Mouse (Mus musculus) kidney, postnatal 36 days (tissue): ENCODE results near the gene Rap1a.

Experiments
- DNase-seq, 2 experiments: peaks; one replicate each; pipeline ENCODE4 v3.0.0; 2021 to 2022; ENCODE audit warnings: mixed read lengths in 2 of 2

Gene Rap1a

DNA sequence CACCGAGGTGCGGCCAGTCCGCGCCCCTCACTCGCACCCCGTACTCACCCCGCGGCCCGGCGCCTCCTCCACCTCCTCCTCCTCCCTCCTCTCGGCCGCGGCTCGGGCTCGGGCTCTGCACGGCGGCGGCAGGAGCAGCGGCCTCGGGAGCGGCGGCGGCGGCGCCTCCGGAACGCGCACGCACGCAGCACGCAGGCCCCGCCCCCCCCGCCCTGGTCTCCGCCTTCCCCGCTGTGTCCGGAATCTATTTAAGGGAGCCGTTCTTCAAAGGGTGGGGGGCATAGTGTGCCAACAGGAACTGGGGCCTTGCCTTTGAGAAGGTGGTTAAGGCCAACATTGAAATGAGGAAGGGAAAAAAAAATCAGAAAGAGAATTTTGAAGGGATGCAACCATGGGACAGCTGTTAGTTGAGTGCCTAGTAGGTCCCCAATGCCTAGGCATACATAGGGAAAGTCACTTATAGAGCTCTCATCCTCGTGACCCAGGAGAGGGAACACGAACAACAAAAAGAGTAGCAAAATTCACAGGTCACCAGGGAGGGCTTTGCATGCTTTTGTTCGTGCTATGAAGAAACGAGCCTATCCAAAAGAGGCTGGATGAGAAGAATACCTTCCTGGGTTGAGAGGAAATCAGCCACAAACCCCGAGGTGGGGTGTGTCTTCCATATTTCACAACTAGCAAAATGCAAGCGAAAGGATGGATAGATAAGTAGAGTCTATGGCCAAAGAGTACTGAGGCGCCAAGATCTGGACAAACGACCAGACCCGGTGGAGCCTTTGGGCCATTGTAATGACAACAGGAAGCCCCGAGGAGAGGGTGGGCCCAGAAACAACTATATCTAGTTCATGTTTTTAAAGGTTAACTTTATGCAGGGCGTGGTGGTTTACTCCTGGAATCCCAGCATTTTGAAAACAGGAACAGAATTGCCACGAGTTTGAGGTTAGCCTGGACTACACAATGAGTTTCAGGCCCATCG, at the start of gene Rap1a:
Gene Rap1a (minus strand): TSS at position 146 of the 976 bp plus-strand sequence.
- DNase-seq = peak; percentile 68 to 85

DNA sequence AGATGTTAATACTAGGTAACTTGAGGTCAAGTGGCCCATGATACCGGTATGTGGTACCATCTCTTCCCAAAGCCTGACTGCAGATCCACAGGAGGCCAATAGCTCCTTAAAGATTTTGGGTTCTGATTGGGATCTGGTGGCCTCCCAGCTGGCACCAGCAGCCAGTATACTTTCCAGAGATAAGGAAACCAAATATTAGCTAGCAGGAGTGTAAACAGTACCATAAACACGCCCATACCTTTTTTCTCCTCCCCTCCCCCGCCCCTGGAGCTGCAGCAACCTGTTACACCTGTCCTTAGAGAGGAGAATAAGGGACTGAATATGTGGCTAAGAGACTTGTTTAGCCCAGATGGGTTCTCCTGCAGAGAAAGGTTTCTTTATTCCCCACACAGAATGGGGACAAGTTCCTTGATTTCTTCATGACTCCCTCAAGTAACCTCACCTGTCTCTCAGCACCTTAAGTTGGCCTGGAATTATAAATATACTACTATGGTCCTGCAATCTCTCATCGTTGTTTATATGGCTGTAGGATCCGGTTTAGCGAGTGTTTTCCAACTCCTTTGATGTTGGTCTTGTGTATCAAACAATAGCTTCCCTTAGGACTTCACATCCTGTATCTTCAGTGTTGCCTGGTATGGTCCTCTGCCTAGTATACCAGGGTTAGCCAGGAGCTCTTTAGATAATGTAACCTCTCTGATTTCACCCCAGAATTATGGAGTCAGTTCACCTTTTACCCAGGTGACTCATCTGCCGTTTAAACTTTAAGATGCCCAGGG, 45.3 kb upstream of the Rap1a start:
- no peak for DNase-seq

- DNase-seq = no peak
Measured at GRCm38 (mm10) chr3:105839836-105840235, 38.7 kb upstream of the Rap1a start.

GRCm38 (mm10) chr3:105838655-105839054, 37.5 kb upstream of the Rap1a start:
- DNase-seq = no peak

- DNase-seq = no peak
Measured at GRCm38 (mm10) chr3:105836883-105837282, 35.7 kb upstream of the Rap1a start.

DNA sequence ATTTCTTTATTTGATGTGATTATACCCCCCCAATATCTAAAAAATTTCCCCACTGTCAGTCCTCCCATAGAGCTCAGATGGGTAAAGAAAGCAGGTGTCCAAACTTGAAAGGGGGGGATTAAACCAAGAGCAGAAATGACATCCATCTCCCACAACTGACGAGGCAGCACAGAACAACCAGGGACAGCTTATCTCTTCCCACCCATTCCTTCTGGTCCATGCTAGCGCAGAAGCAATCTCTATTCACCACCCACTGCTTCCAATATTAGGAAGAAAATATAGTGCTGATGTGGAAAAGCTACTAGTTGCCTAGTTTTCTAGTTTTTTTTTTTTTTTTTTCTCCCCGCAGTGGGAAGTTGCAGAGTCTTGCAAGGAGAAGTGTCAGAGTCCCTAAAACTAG, 34.7 kb upstream of the Rap1a start:
- DNase-seq = no peak

DNA sequence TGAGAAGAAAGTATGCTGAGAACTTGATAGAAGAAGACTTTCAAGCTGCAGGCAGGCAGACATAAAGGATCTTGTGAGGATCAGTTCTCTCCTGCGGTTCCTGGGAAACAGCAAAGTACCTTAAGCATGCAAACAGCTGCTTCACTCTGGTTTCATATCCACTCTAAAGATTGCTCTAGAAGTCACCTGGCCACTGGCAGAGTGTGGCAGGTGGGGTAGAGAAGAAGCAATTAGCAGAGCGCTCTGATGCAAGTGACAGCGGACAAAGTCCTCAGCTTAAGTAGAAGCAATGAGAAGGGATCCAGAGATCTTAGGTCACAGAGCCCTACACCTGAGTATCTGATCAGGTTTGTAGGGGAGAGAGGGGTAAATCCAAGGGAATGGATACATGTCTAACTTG, 30.4 kb upstream of the Rap1a start:
- no peak for DNase-seq

- DNase-seq = peak; percentile 56 to 72
Measured at GRCm38 (mm10) chr3:105825501-105826161, 24.5 kb upstream of the Rap1a start.

- no peak for DNase-seq
Measured at GRCm38 (mm10) chr3:105824704-105825103, 23.6 kb upstream of the Rap1a start.

GRCm38 (mm10) chr3:105824103-105824502, 23.0 kb upstream of the Rap1a start:
- DNase-seq = no peak

- DNase-seq = no peak
Measured at GRCm38 (mm10) chr3:105823609-105824008, 22.5 kb upstream of the Rap1a start.

GRCm38 (mm10) chr3:105821504-105821903, 20.4 kb upstream of the Rap1a start:
- DNase-seq = no peak

- no peak for DNase-seq
Measured at GRCm38 (mm10) chr3:105820272-105820671, 19.1 kb upstream of the Rap1a start.

DNA sequence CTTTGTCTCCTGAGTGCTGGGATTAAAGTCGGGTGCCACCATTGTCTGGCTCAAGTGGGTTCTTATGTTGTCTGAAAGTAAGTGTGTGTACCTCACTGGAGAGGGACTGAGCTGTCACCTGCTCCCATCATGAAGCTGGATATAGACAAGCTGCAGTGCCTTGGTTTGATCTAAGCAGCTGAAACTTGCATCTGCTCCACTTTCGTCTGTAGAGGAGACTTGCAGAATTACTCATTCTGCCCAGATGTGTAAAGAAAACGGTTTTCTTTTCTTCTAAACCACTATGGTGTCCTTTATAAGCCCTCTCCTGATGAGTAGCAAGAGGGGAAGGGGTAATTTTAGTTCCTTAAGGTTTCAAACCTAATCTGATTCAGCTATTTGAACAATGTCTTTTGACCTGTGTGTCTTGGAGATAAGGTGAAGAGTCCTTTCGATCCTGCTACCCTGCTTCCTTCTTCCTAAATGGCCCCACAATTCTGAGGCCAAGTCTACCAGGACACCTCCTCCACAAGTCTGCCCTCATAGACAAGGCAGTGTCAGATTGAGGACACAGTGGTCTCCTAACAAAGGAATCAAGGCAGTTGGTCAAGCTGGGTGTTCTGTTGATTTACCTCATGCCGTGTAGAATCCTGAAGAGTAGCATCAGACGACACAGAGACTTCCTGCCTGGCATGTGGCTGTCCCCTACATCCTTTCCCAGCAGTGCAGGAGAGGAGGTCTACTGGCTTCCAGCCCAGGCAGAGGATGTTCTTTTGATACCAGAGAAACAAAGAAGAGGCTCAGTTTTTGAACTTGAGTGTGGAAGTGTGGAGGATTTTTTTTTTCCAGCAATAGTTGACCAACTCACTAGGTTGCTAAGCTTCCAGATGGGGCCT, 17.2 kb upstream of the Rap1a start:
- DNase-seq = peak; percentile 37 to 44

DNA sequence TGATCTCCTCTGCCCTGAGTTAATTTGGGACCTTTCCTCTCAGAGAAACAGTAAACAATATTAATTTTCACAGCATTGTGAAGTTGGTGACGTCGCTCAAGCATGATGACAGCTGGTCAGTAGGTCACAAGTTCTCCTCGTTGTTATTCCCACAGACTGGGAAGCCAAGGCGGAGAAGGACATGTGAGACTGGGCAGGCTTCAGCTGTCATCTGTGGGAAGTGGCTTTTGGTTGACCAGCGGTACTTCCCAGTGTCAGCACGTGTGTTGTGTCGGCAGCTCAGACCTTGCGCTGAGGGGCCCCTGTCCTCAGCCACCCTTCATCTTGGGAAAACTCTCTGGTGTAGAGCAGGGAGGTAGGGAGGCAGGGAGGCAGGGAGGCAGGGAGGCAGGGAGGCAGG, 15.0 kb upstream of the Rap1a start:
- DNase-seq = peak in 1 of 2 experiments; percentile 24

DNA sequence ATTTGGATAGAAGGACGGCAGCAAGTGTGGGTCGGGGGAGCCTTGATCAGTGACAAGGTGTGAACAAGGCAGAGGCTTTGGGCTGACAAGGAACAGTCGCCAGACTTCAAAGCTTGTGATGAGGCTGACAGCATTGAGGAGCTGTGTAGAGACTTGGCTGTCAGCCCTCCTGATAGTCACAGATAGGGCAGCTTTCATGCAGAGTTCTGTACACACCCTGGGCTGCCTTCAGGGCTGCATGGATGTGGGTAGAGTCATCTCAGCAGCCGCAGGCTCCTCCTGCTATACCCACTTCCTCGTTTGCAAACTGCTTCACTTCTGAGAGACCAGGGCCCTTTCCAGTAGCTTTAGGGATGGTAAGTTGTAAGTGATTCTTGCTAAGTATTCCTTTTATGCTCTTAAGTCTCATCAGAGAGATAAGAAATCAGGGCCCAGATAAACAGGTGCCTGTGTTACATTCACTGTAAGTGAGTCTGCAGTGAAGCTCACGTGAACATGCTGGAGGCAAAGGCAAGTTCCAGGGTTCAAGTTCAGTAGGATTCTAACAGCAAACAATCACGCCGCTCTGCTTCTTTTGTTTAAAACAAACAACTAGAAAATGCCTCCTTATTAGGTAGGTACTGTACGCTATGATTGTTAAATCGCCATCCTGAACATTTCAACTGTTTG, 14.2 kb upstream of the Rap1a start:
- no peak for DNase-seq

GRCm38 (mm10) chr3:105811146-105811545, 10.0 kb upstream of the Rap1a start:
- DNase-seq = no peak

DNA sequence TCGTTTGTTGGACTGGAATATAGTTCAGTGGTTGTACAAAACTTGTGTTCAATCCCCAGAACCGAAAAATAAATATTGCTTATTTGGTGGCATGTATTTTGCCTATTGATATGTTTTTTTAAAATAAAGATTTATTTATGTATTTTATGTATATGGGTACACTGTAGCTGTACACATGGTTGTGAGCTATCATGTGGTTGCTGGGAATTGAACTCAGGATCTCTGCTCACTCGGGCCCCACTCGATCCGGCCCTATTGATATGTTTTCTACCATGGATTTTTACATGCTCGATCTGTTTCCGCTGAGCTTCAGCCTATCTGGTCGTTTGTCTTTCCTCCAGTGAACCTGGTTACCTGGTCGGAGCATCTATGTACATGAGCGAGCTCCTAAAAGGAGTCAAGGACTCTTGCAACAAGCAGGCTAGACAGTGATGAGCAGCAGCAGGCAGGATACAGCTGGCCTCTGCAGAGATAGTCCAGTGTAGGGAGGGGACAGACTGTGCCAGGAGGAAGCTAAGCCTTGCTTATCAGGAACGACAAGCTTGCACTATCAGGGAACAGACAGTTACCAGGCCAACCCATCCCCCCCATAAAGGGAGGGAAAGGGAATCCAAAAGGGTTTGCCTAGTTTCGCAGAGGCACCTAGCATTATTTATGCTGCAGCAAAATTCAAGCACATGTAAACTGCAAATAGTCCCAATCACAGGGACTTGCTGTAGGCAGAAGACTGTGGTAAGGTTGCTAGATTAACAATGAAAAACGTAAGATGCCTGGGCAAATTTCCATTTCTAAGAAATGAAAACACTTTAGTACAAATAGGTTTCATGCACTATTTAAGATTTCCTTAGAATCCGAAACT, 7.3 kb upstream of the Rap1a start:
- DNase-seq = no peak

DNA sequence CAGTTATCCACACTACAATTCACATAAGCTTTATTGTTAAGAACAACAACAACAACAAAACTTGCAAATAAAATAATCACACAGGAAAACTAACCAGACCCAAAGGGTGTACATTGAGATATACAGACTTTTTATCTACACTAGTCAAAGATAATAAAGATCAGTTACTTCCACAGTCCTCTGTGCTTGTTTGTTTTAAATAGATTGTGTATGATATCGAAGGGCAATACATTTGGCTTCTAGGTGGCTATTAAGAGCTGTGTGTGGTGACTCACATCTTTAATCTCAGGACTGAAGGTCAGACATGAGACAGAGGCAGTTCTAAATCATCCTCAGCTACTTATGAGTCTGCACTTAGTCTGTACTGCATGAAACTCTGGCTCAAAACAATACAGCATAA, 6.5 kb upstream of the Rap1a start:
- no peak for DNase-seq

- no peak for DNase-seq
Measured at GRCm38 (mm10) chr3:105806519-105807249, 5.5 kb upstream of the Rap1a start.
